Mouse (Mus musculus): Measurements from ENCODE around the gene Sppl2a. TPM values are rescaled to one million over a fixed set of nuclear protein-coding genes. Genes with fewer than 3 reads are reported as not detected.
"Not testable (repeated sequence)": the region's sequence is repeated elsewhere in the genome, so short reads cannot be mapped to it uniquely, and the experiment has no call there.

The Sppl2a gene
- polyA plus RNA-seq, 1 experiment from 2014 or later: 43.3 TPM

- Histone ChIP-seq H3K27me3 (ENCODE audit: insufficient read depth, low read length) (no peaks in the 10 kb centered on the region), H3K9me3 (ENCODE audit: low read length) (no peaks in the 10 kb centered on the region), H3K36me3 (ENCODE audit: insufficient read depth, low read length) (peaks cover 15% of the 10 kb centered on the region; the same call in 1 of the 2 replicates), H3K27ac (ENCODE audit: low read length) (no peak overlapping the region), H3K4me2 (replicated peaks; ENCODE audit: low read depth, low read length) (no peak overlapping the region), H3K4me1 (ENCODE audit: insufficient read depth, low read length) (no peaks in the 10 kb centered on the region), H3K4me3 (ENCODE audit: low read length) (no peak overlapping the region), H3K9ac (replicated peaks; ENCODE audit: low read length) (no peak overlapping the region)
- WGBS: 64% methylated on average over 4 of the region's 4 CpGs
- ATAC-seq (ENCODE audit: low FRiP score, low TSS enrichment): no peak
These were observed 18.9 kb downstream of the Sppl2a start for GRCm38 (mm10) chr2:126914096-126914495.

GRCm38 (mm10) chr2:126904162-126904561 is 28.9 kb downstream of the Sppl2a start:
- H3K9ac ChIP-seq (replicated peaks; ENCODE audit: low read length): no peak overlapping the region
- no peaks in the 10 kb centered on the region for H3K27me3 ChIP-seq (ENCODE audit: insufficient read depth, low read length)
- H3K9me3 ChIP-seq (ENCODE audit: low read length): no peaks in the 10 kb centered on the region
- WGBS: 63% methylated on average over 3 of the region's 3 CpGs
- no peak overlapping the region for H3K27ac ChIP-seq (ENCODE audit: low read length)
- no peak overlapping the region for H3K4me2 ChIP-seq (replicated peaks; ENCODE audit: low read depth, low read length)
- no peaks in the 10 kb centered on the region for H3K4me1 ChIP-seq (ENCODE audit: insufficient read depth, low read length)
- no peak for ATAC-seq (ENCODE audit: low FRiP score, low TSS enrichment)
- peaks cover 12% of the 10 kb centered on the region; the same call in 1 of the 2 replicates for H3K36me3 ChIP-seq (ENCODE audit: insufficient read depth, low read length)
- H3K4me3 ChIP-seq (ENCODE audit: low read length): no peak overlapping the region

GRCm38 (mm10) chr2:126897511-126897910 is 35.5 kb downstream of the Sppl2a start:
- 69% methylated on average over 9 of the region's 9 CpGs for WGBS
- Histone ChIP-seq H3K4me2 (replicated peaks; ENCODE audit: low read depth, low read length) (no peak overlapping the region; the same call in 1 of the 2 replicates), H3K27me3 (ENCODE audit: insufficient read depth, low read length) (no peaks in the 10 kb centered on the region)

GRCm38 (mm10) chr2:126896941-126897340 is 36.1 kb downstream of the Sppl2a start:
- no peak overlapping the region for H3K4me2 ChIP-seq (replicated peaks; ENCODE audit: low read depth, low read length)
- WGBS: 78% methylated on average over 6 of the region's 6 CpGs
- ATAC-seq (ENCODE audit: low FRiP score, low TSS enrichment): peak; percentile 39; the same call in 1 of the 2 replicates
- H3K4me3 ChIP-seq (ENCODE audit: low read length): no peak overlapping the region
- H3K36me3 ChIP-seq (ENCODE audit: insufficient read depth, low read length): peaks cover 6% of the 10 kb centered on the region; the same call in 1 of the 2 replicates
- 0 out of 2 replicates have a peak, but pooled peaks cover 5% of the 10 kb centered on the region for H3K4me1 ChIP-seq (ENCODE audit: insufficient read depth, low read length)
- H3K9ac ChIP-seq (replicated peaks; ENCODE audit: low read length): no peak overlapping the region
- H3K27me3 ChIP-seq (ENCODE audit: insufficient read depth, low read length): no peaks in the 10 kb centered on the region
- H3K9me3 ChIP-seq (ENCODE audit: low read length): no peaks in the 10 kb centered on the region
- no peak overlapping the region for H3K27ac ChIP-seq (ENCODE audit: low read length)

More at GRCm38 (mm10) chr2:126897511-126897910, 35.5 kb downstream of the Sppl2a start:
- ATAC-seq (ENCODE audit: low FRiP score, low TSS enrichment): peak; percentile 49; the same call in 1 of the 2 replicates
- 0 out of 2 replicates have a peak, but pooled peaks cover 5% of the 10 kb centered on the region for H3K4me1 ChIP-seq (ENCODE audit: insufficient read depth, low read length)
- peaks cover 11% of the 10 kb centered on the region; the same call in 1 of the 2 replicates for H3K36me3 ChIP-seq (ENCODE audit: insufficient read depth, low read length)
- no peaks in the 10 kb centered on the region for H3K9me3 ChIP-seq (ENCODE audit: low read length)
- 0 out of 2 replicates have a peak overlapping the region, but pooled peaks have one; percentile 22 for H3K27ac ChIP-seq (ENCODE audit: low read length)
- H3K9ac ChIP-seq (replicated peaks; ENCODE audit: low read length): no peak overlapping the region
- no peak overlapping the region for H3K4me3 ChIP-seq (ENCODE audit: low read length)

GRCm38 (mm10) chr2:126894245-126894644 is 38.8 kb downstream of the Sppl2a start:
- Histone ChIP-seq H3K27me3 (ENCODE audit: insufficient read depth, low read length) (no peaks in the 10 kb centered on the region), H3K27ac (ENCODE audit: low read length) (no peak overlapping the region), H3K4me3 (ENCODE audit: low read length) (no peak overlapping the region), H3K36me3 (ENCODE audit: insufficient read depth, low read length) (0 out of 2 replicates have a peak, but pooled peaks cover 2% of the 10 kb centered on the region), H3K4me1 (ENCODE audit: insufficient read depth, low read length) (0 out of 2 replicates have a peak, but pooled peaks cover 5% of the 10 kb centered on the region), H3K9me3 (ENCODE audit: low read length) (no peaks in the 10 kb centered on the region), H3K9ac (replicated peaks; ENCODE audit: low read length) (no peak overlapping the region), H3K4me2 (replicated peaks; ENCODE audit: low read depth, low read length) (no peak overlapping the region)
- ATAC-seq (ENCODE audit: low FRiP score, low TSS enrichment): no peak
- 94% methylated on average over 3 of the region's 3 CpGs for WGBS

GRCm38 (mm10) chr2:126892316-126892715 is 40.7 kb downstream of the Sppl2a start:
- Histone ChIP-seq H3K9ac (replicated peaks; ENCODE audit: low read length) (no peak overlapping the region), H3K4me2 (replicated peaks; ENCODE audit: low read depth, low read length) (no peak overlapping the region), H3K4me3 (ENCODE audit: low read length) (no peak overlapping the region), H3K9me3 (ENCODE audit: low read length) (no peaks in the 10 kb centered on the region), H3K36me3 (ENCODE audit: insufficient read depth, low read length) (0 out of 2 replicates have a peak, but pooled peaks cover 2% of the 10 kb centered on the region), H3K4me1 (ENCODE audit: insufficient read depth, low read length) (0 out of 2 replicates have a peak, but pooled peaks cover 3% of the 10 kb centered on the region), H3K27me3 (ENCODE audit: insufficient read depth, low read length) (no peaks in the 10 kb centered on the region), H3K27ac (ENCODE audit: low read length) (no peak overlapping the region)
- ATAC-seq (ENCODE audit: low FRiP score, low TSS enrichment): no peak
- WGBS: 88% methylated on average over 7 of the region's 7 CpGs

GRCm38 (mm10) chr2:126891743-126892142 is 41.3 kb downstream of the Sppl2a start:
- Histone ChIP-seq H3K27ac (ENCODE audit: low read length) (no peak overlapping the region), H3K4me3 (ENCODE audit: low read length) (no peak overlapping the region), H3K4me2 (replicated peaks; ENCODE audit: low read depth, low read length) (no peak overlapping the region), H3K9ac (replicated peaks; ENCODE audit: low read length) (no peak overlapping the region), H3K36me3 (ENCODE audit: insufficient read depth, low read length) (0 out of 2 replicates have a peak, but pooled peaks cover 2% of the 10 kb centered on the region), H3K9me3 (ENCODE audit: low read length) (no peaks in the 10 kb centered on the region), H3K4me1 (ENCODE audit: insufficient read depth, low read length) (no peaks in the 10 kb centered on the region), H3K27me3 (ENCODE audit: insufficient read depth, low read length) (no peaks in the 10 kb centered on the region)
- no peak for ATAC-seq (ENCODE audit: low FRiP score, low TSS enrichment)

- 31% methylated on average over 3 of the region's 3 CpGs for WGBS
- Histone ChIP-seq H3K27me3 (ENCODE audit: insufficient read depth, low read length) (no peaks in the 10 kb centered on the region), H3K27ac (ENCODE audit: low read length) (no peak overlapping the region), H3K9me3 (ENCODE audit: low read length) (no peaks in the 10 kb centered on the region), H3K36me3 (ENCODE audit: insufficient read depth, low read length) (no peaks in the 10 kb centered on the region), H3K4me3 (ENCODE audit: low read length) (no peak overlapping the region), H3K4me2 (replicated peaks; ENCODE audit: low read depth, low read length) (no peak overlapping the region), H3K4me1 (ENCODE audit: insufficient read depth, low read length) (no peaks in the 10 kb centered on the region), H3K9ac (replicated peaks; ENCODE audit: low read length) (no peak overlapping the region)
- ATAC-seq (ENCODE audit: low FRiP score, low TSS enrichment): no peak
These were observed 45.9 kb downstream of the Sppl2a start for GRCm38 (mm10) chr2:126887141-126887540.

GRCm38 (mm10) chr2:126885871-126886270 is 47.2 kb downstream of the Sppl2a start:
- ATAC-seq (ENCODE audit: low FRiP score, low TSS enrichment): no peak
- no peak overlapping the region for H3K4me2 ChIP-seq (replicated peaks; ENCODE audit: low read depth, low read length)
- no peaks in the 10 kb centered on the region for H3K9me3 ChIP-seq (ENCODE audit: low read length)
- 68% methylated on average over 2 of the region's 2 CpGs for whole genome bisulfite sequencing
- no peaks in the 10 kb centered on the region for H3K36me3 ChIP-seq (ENCODE audit: insufficient read depth, low read length)
- H3K4me3 ChIP-seq (ENCODE audit: low read length): no peak overlapping the region
- H3K27me3 ChIP-seq (ENCODE audit: insufficient read depth, low read length): no peaks in the 10 kb centered on the region
- H3K27ac ChIP-seq (ENCODE audit: low read length): no peak overlapping the region
- no peaks in the 10 kb centered on the region for H3K4me1 ChIP-seq (ENCODE audit: insufficient read depth, low read length)
- no peak overlapping the region for H3K9ac ChIP-seq (replicated peaks; ENCODE audit: low read length)

- not testable (repeated sequence) for H3K4me1 ChIP-seq (ENCODE audit: insufficient read depth, low read length); ATAC-seq (ENCODE audit: low FRiP score, low TSS enrichment); H3K27ac ChIP-seq (ENCODE audit: low read length); H3K4me3 ChIP-seq (ENCODE audit: low read length); H3K4me2 ChIP-seq (replicated peaks; ENCODE audit: low read depth, low read length); H3K9me3 ChIP-seq (ENCODE audit: low read length); H3K36me3 ChIP-seq (ENCODE audit: insufficient read depth, low read length); H3K27me3 ChIP-seq (ENCODE audit: insufficient read depth, low read length); H3K9ac ChIP-seq (replicated peaks; ENCODE audit: low read length)
- 68% methylated on average over 2 of the region's 2 CpGs for WGBS
These were observed 50.3 kb downstream of the Sppl2a start for GRCm38 (mm10) chr2:126882711-126883110.

All from kidney, embryonic 16.5 days (tissue).